Mouse (Mus musculus) right cerebral cortex, postnatal 25 days (tissue): Measurements from ENCODE around the gene Tmem160.

Source experiments
- DNase-seq: peaks from one replicate; pipeline ENCODE4 v3.0.0; 2022

The Tmem160 gene

DNA sequence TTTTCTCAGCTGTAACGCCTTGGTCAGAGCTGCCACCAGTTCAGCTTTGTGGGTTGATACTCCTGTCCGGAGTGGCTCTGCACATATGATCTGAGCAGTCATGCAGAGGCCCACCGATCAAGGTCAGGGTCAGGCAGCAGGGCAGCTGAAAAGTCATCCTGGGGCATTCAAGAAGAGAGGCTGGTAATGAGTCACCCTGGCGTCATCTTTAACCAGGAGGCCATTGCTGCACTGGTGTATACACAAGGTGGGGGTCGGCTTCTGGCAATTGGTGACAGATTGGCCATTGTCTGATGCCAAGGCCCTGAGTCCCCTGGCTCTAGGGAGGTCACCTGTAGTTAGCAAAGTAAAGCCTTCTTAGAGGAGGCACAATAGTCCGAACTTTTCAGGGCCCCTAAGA lies 923 bp upstream of the Tmem160 start:
- DNase-seq: no peak

DNA sequence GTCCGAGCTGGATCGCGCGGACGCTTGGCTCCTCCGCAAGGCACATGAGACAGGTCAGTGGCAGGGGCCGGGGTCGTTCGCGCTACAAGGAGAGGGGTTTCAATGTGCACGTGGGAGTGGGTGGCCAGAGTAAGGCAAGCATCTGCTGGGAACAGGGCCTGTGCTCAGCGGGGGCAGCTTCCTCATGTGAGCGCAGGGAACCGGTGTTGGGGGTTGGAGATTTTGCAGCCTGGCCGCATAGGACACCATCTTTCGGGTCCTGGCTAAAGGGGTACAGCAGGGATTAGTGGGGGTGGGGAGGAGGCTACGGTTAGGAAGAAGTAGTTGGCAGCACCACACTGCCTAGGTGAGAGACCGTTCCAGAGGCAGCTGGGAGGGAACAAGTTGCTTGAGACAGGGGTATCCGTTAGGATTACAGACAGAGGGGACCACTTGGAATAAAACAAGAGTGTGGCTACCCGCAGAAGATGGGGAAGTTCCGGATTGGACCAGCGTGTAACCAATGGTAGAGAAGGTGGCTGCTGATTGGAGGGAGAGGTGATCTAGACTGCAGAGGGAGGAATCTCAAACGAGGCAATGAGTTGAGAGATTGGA lies 636 bp downstream of the Tmem160 start:
- DNase-seq: peak; percentile 69

DNA sequence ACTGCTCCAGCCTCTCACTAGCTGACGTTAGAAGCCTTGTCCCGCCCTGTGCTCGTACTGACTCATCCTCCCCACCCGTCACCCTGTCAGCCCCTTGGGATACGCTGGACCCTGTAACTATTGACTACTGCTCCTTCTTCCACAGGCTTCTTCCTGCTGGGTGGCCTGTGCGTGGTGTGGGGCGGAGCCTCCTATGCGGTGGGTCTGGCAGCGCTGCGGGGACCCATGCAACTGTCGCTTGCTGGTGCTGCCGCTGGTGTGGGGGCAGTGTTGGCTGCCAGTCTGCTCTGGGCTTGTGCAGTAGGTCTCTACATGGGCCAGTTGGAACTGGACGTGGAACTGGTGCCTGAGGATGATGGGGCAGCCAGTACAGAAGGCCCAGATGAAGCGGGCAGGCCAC lies 2.4 kb downstream of the Tmem160 start:
- DNase-seq: no peak

DNA sequence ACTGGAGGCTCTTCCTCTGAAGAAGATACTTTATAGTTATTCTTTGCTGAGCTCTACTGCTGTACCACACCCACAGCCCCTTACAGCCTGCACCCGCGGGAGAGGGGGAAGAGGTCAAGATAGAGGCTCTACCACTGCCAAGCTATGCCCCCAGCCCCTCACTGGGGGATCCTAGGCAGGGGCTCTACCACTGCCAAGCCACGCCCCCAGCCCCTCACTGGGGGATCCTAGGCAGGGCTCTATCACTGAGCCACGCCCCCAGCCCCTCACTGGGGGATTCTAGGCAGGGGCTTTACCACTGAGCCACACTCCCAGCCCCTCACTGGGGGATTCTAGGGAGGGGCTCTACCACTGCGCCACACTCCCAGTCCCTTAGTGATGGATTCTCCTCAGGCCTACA lies 3.7 kb downstream of the Tmem160 start:
- no peak for DNase-seq

DNA sequence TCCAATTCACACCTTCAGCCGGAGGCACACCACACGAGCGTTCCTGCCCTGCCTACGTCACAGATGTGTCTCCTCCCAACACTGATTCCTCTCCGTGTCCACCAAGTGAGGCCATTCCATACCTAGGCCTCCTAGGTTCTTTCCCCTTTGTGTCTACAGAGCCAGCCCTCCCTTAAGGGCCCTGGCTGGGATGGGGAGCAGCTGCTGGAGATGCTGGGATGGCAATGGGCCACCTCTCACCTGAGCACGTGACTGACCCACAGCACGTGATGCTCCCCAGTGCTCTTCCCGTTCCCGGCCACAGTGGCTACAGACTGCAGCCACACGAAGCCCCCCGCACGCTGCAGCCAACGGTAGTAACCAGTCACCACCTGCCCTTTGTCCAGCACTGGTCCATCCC lies 8.0 kb downstream of the Tmem160 start:
- DNase-seq: no peak

DNA sequence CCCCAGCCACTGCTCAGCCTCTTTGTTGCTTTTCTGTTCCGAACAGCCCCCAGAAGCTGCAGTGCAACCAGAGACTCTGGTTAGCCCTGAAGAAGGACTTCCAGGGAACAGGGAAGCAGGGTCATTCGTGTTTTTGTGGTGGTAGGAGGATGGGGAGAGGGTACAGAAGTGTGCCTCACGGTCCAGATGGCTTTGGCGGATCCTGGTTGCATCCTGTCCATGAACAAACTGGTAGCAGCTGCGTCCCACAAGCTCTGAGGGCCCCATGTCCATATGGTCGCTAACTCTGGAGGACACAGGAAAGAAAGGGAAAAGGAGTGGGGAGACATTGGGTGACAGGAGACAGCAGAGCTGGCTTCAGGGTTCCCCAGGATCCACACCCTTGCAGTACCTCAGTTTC lies 8.6 kb downstream of the Tmem160 start:
- no peak for DNase-seq

DNA sequence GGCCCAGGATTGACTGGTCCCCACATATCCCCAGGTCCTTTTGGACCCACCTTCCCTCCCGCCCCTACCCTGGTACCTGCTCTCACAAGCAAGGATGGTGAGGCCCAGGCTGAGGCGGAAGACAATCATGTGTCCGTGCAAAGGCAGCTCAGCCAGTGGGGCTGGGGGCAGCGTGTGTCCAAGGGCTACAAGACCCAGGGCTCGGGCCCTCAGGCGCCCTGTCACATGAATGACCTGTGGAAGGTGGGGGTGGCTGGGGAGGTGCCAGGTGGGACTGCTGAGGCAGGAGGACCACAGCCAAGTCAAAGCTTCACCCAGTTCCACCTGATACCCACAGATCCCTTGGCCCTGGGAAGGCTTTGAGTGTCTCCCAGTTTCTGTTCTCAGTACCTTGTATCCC lies 9.1 kb downstream of the Tmem160 start:
- DNase-seq: no peak

DNA sequence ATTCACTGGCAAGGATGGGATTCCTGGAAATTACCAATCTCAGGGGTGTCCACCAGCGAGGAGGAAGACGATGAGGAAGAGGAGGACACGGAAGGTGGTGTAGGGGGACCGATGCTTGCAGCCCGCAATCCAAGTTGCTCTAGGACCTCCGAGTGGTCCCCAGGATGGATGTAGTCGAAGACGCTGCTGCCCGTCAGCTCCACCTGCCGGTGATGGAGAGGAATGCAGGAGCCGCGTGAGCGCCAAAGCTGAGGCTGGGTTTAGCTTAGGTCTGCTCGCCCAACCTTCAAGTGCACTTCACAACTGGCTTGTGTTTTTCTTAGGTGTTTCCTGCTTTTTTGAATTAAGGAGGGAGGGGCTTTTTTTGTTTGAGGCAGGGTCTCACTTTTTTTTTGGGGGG lies 10.6 kb downstream of the Tmem160 start:
- peak; percentile 79 for DNase-seq

DNA sequence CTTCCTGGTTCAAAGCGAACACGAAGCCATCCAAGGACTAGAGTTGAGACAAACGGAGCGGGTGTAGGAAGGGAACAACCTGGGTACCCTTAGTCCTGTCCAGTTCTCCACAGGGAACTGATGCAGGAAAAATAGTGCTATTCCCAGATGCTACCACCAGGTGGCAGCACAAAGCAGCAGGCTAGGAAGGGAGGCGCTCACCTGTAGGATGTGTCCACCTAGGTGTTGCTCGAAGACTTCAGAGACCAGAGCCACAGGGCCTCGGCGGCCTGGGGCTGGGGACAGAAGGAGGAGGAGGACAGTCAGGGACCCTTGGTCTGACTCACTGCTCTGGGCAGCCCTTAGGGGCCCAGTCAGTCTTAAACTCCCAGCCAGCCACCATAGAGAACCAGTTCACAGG lies 12.6 kb downstream of the Tmem160 start:
- DNase-seq: peak; percentile 48

DNA sequence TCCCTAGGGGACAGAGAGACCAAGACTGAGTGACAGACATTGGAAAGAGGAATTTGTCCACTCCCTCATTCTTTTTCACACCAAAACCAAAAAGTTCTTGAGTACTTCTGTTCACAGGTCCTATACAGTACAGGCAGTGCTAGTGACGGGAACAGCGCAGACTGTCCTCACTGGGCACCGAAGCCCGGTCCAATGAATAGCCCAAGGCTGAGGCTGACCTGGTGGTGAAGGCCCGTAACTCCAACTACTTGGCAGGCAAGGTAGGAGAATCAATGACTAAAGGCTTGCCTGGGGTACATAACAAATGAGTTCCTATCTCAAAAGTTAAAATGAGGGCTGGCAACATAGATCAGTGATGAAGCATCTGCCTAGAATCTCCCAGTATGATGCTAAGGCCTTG lies 13.0 kb downstream of the Tmem160 start:
- DNase-seq: no peak

DNA sequence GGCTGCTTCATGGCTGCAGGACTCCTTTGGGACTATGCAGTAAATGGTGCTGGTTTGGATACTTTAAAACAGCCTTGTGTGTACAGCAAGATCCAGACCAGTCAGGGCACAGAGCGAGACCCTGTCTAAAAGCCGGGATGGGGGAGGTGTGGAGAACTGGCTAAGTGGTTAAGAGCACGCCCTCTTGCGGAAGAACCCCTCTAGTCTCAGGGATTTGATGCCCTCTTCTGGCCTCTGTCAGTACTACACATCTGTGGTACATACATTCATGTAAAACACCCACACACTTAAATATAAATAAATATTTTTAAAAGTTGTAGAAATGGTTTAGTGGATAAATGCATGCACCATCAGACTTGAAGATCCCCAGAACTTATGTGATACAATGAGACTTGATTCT lies 14.0 kb downstream of the Tmem160 start:
- no peak for DNase-seq

DNA sequence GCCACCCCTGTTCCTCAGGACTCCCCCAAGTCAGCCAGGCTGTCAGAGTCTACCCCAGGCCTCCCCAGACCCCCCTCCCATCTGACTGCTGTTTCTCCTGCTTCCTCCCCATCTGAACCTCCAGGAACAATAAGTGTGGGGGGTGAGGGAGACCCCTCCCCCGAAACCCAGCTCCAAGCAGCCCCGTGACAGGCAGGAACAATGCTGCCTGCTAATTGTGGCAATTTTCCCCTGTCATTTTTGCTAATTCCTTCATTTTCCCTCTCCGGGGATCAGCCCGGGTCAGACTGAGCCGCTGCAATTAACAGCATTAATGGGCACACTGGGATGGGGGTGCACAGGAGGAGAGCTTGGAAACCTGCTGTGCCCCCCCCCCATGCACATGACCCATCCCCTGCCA lies 15.5 kb downstream of the Tmem160 start:
- no peak for DNase-seq

DNA sequence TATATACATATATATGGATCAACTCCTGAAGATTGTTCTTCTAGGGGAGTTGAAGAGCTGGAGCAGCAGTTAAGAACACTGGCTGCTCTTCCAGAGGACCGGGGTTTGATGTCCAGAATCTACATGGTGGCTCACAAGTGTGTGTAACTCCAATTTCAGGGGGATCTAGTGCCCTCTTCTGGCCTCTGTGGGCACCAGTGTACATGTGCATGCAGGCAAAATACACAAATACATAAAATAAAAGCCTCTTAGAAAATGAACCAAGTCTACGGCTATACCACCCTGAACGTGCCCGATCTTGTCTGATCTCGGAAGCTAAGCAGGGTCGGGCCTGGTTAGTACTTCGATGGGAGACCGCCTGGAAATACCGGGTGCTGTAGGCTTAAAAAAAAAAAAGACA lies 19.0 kb downstream of the Tmem160 start:
- no peak for DNase-seq

DNA sequence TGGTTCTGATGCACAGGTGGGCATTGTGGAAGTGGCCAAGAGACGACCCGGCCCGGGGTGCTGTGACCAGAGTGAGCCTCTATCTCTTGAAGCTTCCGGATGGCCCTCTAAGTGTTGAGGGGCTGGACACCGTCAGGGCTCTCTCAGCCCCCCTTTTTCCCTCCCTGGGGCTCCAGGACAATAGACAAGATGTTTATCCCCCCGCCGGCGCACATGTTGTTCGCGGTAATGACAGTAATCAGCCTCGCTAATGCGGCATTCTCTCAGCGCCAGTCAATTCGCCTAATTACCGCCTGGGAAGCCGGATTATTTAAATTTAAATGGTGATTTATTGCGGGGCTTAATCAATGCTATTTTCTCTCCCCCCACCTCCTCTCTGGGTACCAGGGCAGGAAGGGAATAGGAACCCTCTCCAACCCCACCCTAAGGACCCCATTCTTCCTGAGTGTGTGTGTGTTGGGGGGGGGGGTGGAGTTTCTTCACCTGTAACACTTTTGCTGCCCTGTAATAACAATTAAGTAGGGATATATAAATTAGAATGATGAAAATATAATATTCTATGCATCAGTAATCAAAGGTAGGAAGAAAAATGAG lies 19.6 kb downstream of the Tmem160 start:
- DNase-seq: no peak

DNA sequence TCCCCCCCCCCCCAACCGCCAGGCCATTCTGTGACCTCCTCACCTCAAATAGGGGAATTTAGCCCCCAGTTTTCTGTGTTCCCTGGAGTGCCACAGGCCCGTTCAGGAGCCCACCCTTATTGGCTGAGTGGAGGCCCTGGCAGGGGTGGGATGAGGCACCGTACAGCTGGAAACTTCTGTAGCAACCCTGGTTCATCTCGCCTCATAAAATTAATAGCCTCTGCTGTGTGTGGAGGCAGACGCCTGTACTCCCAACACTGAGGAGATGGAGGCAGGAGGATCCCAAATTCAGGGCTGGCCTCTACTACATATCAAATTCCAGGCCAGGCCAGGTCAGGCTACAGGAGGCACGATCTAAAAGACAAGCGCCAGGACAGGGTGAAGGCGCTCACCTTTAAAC lies 21.3 kb downstream of the Tmem160 start:
- DNase-seq: no peak

DNA sequence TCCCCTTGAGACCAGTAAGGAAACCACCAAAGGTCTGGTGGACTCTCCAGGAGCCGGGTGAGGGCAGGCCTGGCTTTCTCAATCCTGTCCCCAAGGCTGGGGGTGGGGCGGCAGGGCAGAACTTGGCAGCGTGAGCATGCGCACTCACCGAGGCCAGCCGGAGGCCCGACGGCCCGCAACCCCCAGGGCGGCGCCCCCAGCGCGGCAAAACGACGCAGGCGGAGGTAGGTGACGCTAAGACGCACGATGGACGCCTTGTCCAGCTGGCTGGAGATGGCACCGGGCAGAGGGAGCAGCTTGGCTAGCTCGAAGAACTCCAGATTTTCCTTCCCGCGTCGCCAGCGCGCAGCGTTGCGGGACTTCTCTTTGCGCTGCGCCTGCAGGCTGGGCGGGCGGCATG lies 21.9 kb downstream of the Tmem160 start:
- DNase-seq: no peak

DNA sequence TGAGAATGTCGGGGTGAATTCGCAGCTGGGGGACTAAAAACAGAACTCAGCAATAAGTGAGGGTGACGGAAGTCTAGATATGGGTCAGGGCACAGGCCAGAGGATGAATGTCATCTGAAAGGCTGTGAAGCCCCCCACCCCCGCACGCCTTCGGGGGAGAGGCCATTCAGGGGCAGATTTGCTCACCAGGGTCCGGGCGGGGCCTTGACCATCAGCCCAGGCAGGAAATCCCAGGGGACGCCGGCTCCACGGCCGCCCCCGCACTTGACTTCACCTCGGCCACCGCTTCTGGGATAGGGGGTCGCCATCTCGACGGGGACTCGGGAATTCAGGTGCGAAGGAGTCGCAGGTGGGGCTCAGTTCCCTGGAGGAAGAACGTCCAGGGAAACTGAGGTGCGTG lies 22.7 kb downstream of the Tmem160 start:
- DNase-seq: no peak

DNA sequence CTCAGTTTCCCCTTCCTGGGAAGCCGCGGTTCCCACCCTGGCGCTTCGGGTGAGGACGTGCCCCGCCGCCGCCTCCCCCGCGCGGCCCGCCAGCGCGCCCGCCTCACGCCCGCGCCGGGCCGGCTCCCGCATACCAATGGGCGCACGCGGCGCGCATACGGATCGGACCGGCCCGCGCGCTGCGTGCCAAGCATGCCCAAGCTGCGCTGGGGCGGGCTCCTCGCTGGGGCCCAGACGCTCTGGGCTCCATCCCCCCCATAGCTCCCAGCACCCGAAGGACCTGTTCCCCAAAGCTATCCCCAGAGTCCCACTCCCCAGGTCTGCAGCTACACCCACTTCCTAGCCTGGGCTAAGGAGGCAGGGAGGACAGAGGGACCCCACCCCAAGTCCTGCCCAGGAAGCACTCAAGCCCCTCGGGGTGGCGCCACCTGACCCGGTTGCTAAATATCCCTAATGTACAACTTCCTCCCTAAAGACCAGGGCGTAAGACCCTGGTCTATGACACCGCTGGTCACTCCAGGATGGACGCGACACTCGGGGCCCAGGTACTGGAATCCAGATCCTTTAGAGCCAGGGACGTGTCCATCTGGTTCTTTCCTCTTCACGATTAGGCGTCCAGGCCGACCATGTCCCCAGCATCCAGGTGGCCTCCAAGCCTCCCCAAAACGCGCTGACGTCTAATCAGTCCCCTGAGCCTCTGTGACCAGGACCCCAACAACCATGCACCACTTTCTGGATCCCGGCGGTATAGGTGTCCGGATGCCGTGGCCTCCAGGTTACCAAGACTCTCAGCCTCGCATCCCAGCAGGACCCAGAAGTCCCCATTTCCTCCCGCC lies 23.4 kb downstream of the Tmem160 start:
- DNase-seq: no peak

DNA sequence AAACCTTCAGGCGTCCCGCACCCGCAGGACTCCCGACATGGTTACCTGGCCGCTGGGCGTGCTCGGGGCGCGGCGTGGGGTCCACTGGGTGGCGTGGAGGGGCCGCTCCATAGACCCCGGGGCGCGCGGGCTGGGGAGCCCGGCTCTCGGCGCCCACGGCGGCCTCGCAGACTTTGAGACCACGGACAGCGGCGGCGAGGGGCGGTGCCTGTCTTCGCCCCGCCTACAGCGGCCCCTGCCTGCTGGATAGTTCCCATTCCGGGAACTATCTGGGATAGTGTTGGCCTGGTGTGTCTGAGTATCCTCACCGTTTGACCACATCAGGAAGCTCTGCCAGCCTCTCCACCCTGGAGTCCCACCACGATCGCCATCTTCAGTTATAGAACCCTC lies 24.0 kb downstream of the Tmem160 start:
- no peak for DNase-seq

DNA sequence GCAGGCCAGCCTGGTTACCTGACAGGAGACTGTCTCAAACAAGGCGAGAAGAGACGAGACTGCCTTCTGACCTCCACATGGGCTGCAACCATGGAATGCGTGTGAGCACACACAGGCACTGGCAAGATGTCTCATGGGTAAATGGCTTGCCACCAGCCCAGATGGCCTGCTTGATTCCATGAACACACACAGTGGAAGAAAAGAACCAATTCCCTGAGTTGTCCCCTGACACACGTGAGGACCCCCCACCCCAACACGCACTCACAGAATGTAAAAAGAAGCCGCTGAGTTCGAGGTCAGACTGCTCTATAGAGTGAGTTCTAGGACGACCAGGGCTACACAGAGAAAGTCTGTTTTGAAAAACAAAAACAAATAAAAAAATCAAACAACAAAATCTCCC lies 25.0 kb downstream of the Tmem160 start, which contains the start of gene Npas1:
Gene Npas1 (minus strand): TSS at position 101 of the 400 bp plus-strand sequence.
- no peak for DNase-seq

DNA sequence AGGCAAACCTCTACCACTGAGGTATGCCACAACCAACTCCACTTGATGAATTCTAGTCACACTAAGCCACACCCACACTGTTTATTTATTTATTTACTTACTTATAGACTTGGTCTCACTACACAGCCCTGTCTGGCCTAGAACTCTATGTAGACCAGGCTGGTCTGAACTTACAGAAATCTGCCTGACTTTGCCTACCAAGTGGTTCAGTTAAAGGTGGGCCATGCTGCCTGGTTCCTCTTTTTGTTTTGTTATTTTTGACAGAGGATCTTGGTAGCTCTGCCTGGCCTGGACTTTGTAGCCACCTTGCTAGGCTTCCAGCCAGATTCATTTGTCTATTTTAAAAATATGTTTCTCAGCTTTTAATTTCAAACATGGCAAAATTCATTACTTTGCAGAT lies 36.2 kb downstream of the Tmem160 start:
- DNase-seq: no peak

DNA sequence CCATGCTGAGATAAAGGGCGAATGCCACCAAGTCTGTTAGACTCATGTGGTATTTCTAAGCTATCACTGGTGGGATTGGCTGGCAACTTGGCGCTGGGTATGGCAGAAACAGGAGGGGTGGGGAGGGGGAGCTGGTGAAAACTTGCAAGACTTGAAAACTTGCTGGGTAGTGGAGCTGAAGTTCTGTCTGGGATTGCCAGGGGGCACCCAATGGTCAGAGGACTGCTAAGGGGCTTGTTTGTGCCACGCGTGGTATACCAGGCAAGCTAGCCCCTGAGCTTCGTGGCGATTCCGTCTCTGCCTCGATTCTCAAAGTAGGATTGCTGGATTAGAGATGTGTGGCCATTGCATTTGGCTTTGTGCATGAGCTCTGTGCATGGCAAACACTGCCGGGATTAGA lies 37.4 kb downstream of the Tmem160 start:
- no peak for DNase-seq

DNA sequence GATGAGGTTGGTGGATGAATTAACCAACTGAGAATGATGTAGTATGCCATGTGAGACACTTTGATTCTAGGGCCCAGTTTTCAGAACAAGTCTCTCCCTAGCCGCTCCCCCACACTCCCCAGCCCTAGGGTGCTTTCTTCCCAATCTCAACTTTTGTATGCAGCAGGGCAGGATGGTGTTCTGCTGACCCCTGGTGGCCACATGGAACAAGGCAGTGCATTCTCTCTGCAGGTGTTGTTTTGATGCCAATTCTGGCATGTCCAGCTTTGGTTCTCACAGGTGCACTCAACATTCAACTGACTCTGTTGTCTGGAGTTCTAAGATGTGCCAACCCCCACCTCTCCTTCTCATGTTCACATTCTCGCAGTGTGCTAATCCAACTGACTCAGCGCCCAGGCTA lies 39.2 kb downstream of the Tmem160 start:
- DNase-seq: peak; percentile 46

DNA sequence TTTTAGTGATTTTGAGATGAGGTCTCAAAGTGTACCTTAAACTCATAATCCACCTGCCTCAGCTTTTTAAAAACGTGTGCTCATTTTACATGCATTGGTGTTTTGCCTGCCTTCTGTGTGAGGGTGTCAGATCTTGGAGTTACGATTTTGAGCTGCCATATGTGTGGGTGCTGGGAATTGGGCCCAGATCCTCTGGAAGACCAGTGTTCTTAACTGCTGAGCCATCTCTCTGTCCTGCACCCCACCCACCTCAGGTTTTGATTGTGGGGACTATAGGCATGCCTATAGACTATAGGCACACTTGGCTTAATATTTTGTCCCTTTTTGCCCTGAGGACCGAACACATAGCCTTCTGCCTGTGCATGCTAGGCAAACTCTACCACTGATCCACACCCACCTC lies 39.6 kb downstream of the Tmem160 start:
- peak; percentile 43 for DNase-seq

DNA sequence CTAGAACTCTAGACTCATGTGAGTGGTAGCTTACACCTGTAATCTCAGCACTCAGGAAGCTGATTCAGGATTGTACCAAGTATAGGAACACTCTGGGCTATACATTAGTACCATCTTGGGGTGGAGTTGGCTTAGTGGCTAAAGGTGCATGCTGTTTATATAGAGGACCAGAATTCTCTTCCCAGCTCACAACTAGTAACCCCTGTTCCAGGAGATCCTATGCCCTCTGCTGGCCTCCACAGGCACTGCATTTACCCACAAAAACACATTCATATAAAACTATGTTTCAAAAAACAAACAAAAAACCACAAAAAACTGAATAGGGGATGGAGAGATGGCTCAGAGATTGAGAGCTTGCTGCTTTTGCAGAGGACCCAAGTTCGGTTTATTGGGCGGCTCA lies 40.8 kb downstream of the Tmem160 start:
- no peak for DNase-seq
